Mouse (Mus musculus) C2C12 (cell line): ENCODE measurements around the gene Capzb. TPM values are rescaled to one million over a fixed set of nuclear protein-coding genes. Genes with fewer than 3 reads are reported as not detected.
A peak's percentile ranks its signal among the peaks of the same experiment; 100 is the strongest.

Source experiments
- H3K27me3 ChIP-seq: one replicate; pipeline ENCODE4 v1.6.1; 2011; ENCODE audit not compliant: control insufficient read depth, insufficient read depth, insufficient read length
- H3K36me3 ChIP-seq: one replicate; pipeline ENCODE4 v1.6.1; 2011; ENCODE audit not compliant: control insufficient read depth, insufficient read depth
- H3K4me3 ChIP-seq: one replicate; pipeline ENCODE4 v1.5.1; 2011; ENCODE audit warnings: mild to moderate bottlenecking, control low read depth; ENCODE audit not compliant: poor library complexity, insufficient read depth, severe bottlenecking
- H3K79me2 ChIP-seq: one replicate; pipeline ENCODE4 v1.6.1; 2011; ENCODE audit not compliant: control insufficient read depth, insufficient read depth
- H3K79me3 ChIP-seq: one replicate; pipeline ENCODE4 v1.6.1; 2011; ENCODE audit warnings: low read depth, control low read depth
- H3ac ChIP-seq: one replicate; pipeline ENCODE3; 2011; ENCODE audit warnings: low read depth; ENCODE audit not compliant: control insufficient read depth, insufficient read length
- CEBPB ChIP-seq: IDR thresholded peaks from one replicate; pipeline ENCODE4 v1.6.1; 2011; ENCODE audit warnings: low read depth, mild to moderate bottlenecking, control low read depth, moderate library complexity
- CTCF ChIP-seq: IDR thresholded peaks from one replicate; pipeline ENCODE4 v1.5.1; 2011; ENCODE audit not compliant: control insufficient read depth, insufficient read depth, insufficient read length
- FOSL1 ChIP-seq: IDR thresholded peaks from one replicate; pipeline ENCODE4 v1.8.0; 2011; ENCODE audit warnings: mild to moderate bottlenecking, low read length; ENCODE audit not compliant: poor library complexity, insufficient read depth, severe bottlenecking
- MAX ChIP-seq: IDR thresholded peaks from one replicate; pipeline ENCODE4 v1.6.1; 2011; ENCODE audit warnings: mild to moderate bottlenecking, control low read depth
- MYOD1 ChIP-seq: IDR thresholded peaks from one replicate; pipeline ENCODE4 v1.6.1; 2011; ENCODE audit warnings: low read depth; ENCODE audit not compliant: control insufficient read depth, insufficient read length
- MYOG ChIP-seq: IDR thresholded peaks from one replicate; pipeline ENCODE4 v1.6.1; 2011; ENCODE audit not compliant: control insufficient read depth, insufficient read length; ENCODE audit errors: extremely low read depth
- USF1 ChIP-seq: IDR thresholded peaks from one replicate; pipeline ENCODE4 v1.6.1; 2011; ENCODE audit warnings: low read depth, mild to moderate bottlenecking, control low read depth, moderate library complexity
- polyA plus RNA-seq: library from polyadenylated mRNA; unstranded; fragments of >200 nt; fragmentation: generic; extraction: Trizol; gene quantifications from one replicate; pipeline ENCODE4 v1.2.1, GENCODE M21; 2012; ENCODE audit warnings: missing spikeins

Gene Capzb
- polyA plus RNA-seq, 1 experiment: 362 TPM

GRCm38 (mm10) chr4:139252051-139252760 is 59.5 kb downstream of the Capzb start:
- H3K4me3 ChIP-seq: no peak overlapping the region
- H3ac ChIP-seq: peak overlapping the region; percentile 26
- no peaks in the 10 kb centered on the region for H3K27me3 ChIP-seq
- peaks cover 25% of the 10 kb centered on the region for H3K36me3 ChIP-seq
- peaks cover 42% of the 10 kb centered on the region for H3K79me3 ChIP-seq
- peaks cover 98% of the 10 kb centered on the region for H3K79me2 ChIP-seq
- TF ChIP-seq CTCF (peak; percentile 52), CEBPB (no peak)

DNA sequence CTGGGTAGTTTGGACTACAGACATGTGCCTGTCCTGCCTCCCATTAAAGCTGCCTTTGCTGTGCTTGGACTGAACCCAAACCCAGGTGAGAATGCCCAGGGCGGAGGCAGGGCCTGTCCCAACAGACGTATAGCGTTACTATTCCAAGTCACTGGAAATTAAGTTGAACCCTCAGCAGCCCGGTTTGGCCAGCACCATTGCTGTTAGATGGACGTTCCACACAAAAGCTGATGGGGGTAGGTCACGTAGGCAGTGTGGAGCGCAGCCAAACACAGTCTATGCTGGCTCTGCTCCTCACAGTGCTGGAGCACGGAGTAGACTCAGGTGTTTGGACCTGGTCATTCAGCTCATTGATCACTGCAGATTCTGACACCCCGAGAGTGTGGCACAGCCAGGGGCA is 60.5 kb downstream of the Capzb start:
- Histone ChIP-seq H3K4me3 (no peak overlapping the region), H3K79me3 (peaks cover 38% of the 10 kb centered on the region), H3K27me3 (no peaks in the 10 kb centered on the region), H3K36me3 (peaks cover 27% of the 10 kb centered on the region), H3ac (no peak overlapping the region), H3K79me2 (peaks cover 93% of the 10 kb centered on the region)
- TF ChIP-seq MYOD1: no peak
- TF ChIP-seq USF1: no peak
- no peak for TF ChIP-seq CTCF
- no peak for TF ChIP-seq FOSL1
- no peak for TF ChIP-seq CEBPB
- TF ChIP-seq MAX: no peak

- Histone ChIP-seq H3K27me3 (no peaks in the 10 kb centered on the region), H3K36me3 (peaks cover 47% of the 10 kb centered on the region), H3K79me3 (peaks cover 31% of the 10 kb centered on the region), H3ac (no peak overlapping the region), H3K79me2 (peaks cover 63% of the 10 kb centered on the region), H3K4me3 (no peak overlapping the region)
- TF ChIP-seq USF1: no peak
- TF ChIP-seq MAX: no peak
- TF ChIP-seq FOSL1: no peak
- no peak for TF ChIP-seq MYOD1
- TF ChIP-seq CTCF: no peak
- TF ChIP-seq CEBPB: no peak
- TF ChIP-seq MYOG: no peak
These were observed 63.4 kb downstream of the Capzb start for GRCm38 (mm10) chr4:139256146-139256545.

- Histone ChIP-seq H3ac (no peak overlapping the region), H3K27me3 (no peaks in the 10 kb centered on the region), H3K79me2 (peaks cover 58% of the 10 kb centered on the region), H3K4me3 (no peak overlapping the region), H3K79me3 (peaks cover 31% of the 10 kb centered on the region), H3K36me3 (peaks cover 52% of the 10 kb centered on the region)
- TF ChIP-seq MAX (no peak), USF1 (no peak), FOSL1 (no peak)
These were observed 64.0 kb downstream of the Capzb start for GRCm38 (mm10) chr4:139256708-139257107.

DNA sequence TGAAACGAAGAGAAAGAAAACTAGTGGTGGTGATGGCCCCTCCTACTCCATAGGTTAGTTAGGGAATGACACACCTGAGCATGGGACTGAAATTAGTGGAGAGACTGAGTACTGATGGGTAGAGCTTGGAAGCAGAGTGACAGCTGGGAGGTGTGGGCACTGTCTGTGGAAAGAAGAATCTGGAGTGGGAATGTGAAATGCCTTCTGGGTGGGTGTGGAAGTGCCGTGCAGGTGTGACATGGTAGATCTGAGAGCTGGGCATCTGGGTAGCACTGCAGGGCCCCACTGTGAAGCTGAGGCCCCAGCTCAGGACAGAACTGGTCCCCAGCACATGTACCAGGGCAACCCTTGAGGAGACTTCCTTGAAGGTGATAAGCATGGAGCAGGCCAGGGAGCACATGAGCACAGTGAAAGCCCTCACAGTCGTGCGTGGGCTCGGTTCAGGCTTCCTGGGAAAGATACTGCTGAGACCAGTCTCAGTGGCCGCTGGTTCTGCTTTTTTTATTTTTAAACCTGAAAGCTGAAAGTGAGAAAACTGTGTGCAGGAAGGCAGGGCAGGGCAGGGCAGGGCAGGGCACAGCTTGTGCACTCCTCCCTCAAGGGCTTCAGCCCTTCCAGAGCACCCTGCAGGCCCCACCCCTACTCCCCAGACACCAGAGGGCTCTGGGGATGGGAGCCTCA is 66.1 kb downstream of the Capzb start:
- Histone ChIP-seq H3K79me3 (peaks cover 14% of the 10 kb centered on the region), H3K36me3 (peaks cover 68% of the 10 kb centered on the region), H3K27me3 (no peaks in the 10 kb centered on the region), H3K4me3 (no peak overlapping the region), H3K79me2 (peaks cover 37% of the 10 kb centered on the region), H3ac (no peak overlapping the region)
- TF ChIP-seq CTCF: no peak
- no peak for TF ChIP-seq CEBPB
- TF ChIP-seq FOSL1: no peak
- no peak for TF ChIP-seq USF1
- no peak for TF ChIP-seq MAX
- TF ChIP-seq MYOD1: no peak
- no peak for TF ChIP-seq MYOG

- Histone ChIP-seq H3K27me3 (no peaks in the 10 kb centered on the region), H3K79me3 (peaks cover 13% of the 10 kb centered on the region), H3K79me2 (peaks cover 31% of the 10 kb centered on the region), H3K4me3 (no peak overlapping the region), H3ac (no peak overlapping the region), H3K36me3 (peaks cover 73% of the 10 kb centered on the region)
- TF ChIP-seq FOSL1 (no peak), CEBPB (no peak), MAX (no peak), CTCF (no peak), MYOG (no peak), USF1 (no peak), MYOD1 (no peak)
These were observed 66.7 kb downstream of the Capzb start for GRCm38 (mm10) chr4:139259302-139259871.
